Mouse (Mus musculus): ENCODE data around the gene Spef1. TPM values are rescaled to one million over a fixed set of nuclear protein-coding genes. Genes with fewer than 3 reads are reported as not detected.

Spef1 gene
- polyA plus RNA-seq, 1 experiment from 2014 or later = 11.5 TPM

- 40% methylated on average over 9 of the region's 9 CpGs for WGBS
- Histone ChIP-seq H3K27ac (no peak overlapping the region), H3K27me3 (0 out of 2 replicates have a peak, but pooled peaks cover 3% of the 10 kb centered on the region), H3K4me1 (replicated peaks) (peaks cover 15% of the 10 kb centered on the region), H3K9me3 (no peaks in the 10 kb centered on the region), H3K4me2 (replicated peaks) (peak overlapping the region; percentile 89; the same call in 1 of the 2 replicates), H3K36me3 (no peaks in the 10 kb centered on the region), H3K4me3 (replicated peaks) (no peak overlapping the region), H3K9ac (replicated peaks) (no peak overlapping the region)
- peak; percentile 24; the same call in 1 of the 2 replicates for ATAC-seq
Observed at GRCm38 (mm10) chr2:131125964-131126815, 60.9 kb downstream of the Spef1 start.

GRCm38 (mm10) chr2:131125157-131125963 lies 61.7 kb downstream of the Spef1 start:
- Histone ChIP-seq H3K9me3 (no peaks in the 10 kb centered on the region), H3K9ac (replicated peaks) (no peak overlapping the region)
- 91% methylated on average over 9 of the region's 9 CpGs for WGBS

GRCm38 (mm10) chr2:131124166-131124565 lies 62.9 kb downstream of the Spef1 start:
- no peak overlapping the region for H3K4me3 ChIP-seq (replicated peaks)
- peaks cover 15% of the 10 kb centered on the region for H3K4me1 ChIP-seq (replicated peaks)
- H3K27ac ChIP-seq = no peak overlapping the region
- no peak for ATAC-seq
- H3K4me2 ChIP-seq (replicated peaks) = no peak overlapping the region
- WGBS = 80% methylated on average over 3 of the region's 3 CpGs
- H3K9me3 ChIP-seq = no peaks in the 10 kb centered on the region
- H3K36me3 ChIP-seq = no peaks in the 10 kb centered on the region
- H3K27me3 ChIP-seq = 0 out of 2 replicates have a peak, but pooled peaks cover 3% of the 10 kb centered on the region
- no peak overlapping the region for H3K9ac ChIP-seq (replicated peaks)

More at GRCm38 (mm10) chr2:131125157-131125963, 61.7 kb downstream of the Spef1 start:
- H3K27ac ChIP-seq = no peak overlapping the region
- H3K4me1 ChIP-seq (replicated peaks) = peaks cover 15% of the 10 kb centered on the region
- no peaks in the 10 kb centered on the region for H3K36me3 ChIP-seq
- H3K27me3 ChIP-seq = 0 out of 2 replicates have a peak, but pooled peaks cover 3% of the 10 kb centered on the region
- no peak overlapping the region for H3K4me3 ChIP-seq (replicated peaks)
- no peak for ATAC-seq
- H3K4me2 ChIP-seq (replicated peaks) = no peak overlapping the region

Other genes starting within 250 kb of the Spef1 start
- 14.1 and 15.2 TPM in 2 replicates for gene Gfra4, start 144.2 kb downstream of the Spef1 start, polyA plus RNA-seq (2015; fragmentation: Nextera tagmentation; extraction: Ambion mirVana)
- gene Adam33, start 123.5 kb downstream of the Spef1 start, polyA plus RNA-seq (2015; fragmentation: Nextera tagmentation; extraction: Ambion mirVana) = 0.38 and 0.81 TPM in 2 replicates
- 0.06 and 0.17 TPM in 2 replicates for gene Siglec1, start 100.5 kb downstream of the Spef1 start, polyA plus RNA-seq (2015; fragmentation: Nextera tagmentation; extraction: Ambion mirVana)
- 3.1 and 4.0 TPM in 2 replicates for gene Hspa12b, start 60.0 kb downstream of the Spef1 start, polyA plus RNA-seq (2015; fragmentation: Nextera tagmentation; extraction: Ambion mirVana)
- gene Gm11037, start 53.8 kb downstream of the Spef1 start, polyA plus RNA-seq (2015; fragmentation: Nextera tagmentation; extraction: Ambion mirVana) = not detected in 2 replicates
- gene 1700037H04Rik, start 27.2 kb downstream of the Spef1 start, polyA plus RNA-seq (2015; fragmentation: Nextera tagmentation; extraction: Ambion mirVana) = 89.6 and 92.2 TPM in 2 replicates
- gene Cenpb, start 7.2 kb downstream of the Spef1 start, polyA plus RNA-seq (2015; fragmentation: Nextera tagmentation; extraction: Ambion mirVana) = 13.3 and 15.0 TPM in 2 replicates
- 50.6 and 59.3 TPM in 2 replicates for gene Cdc25b, start 333 bp downstream of the Spef1 start, polyA plus RNA-seq (2015; fragmentation: Nextera tagmentation; extraction: Ambion mirVana)
- 32.7 and 33.4 TPM in 2 replicates for gene Ap5s1, start 19.8 kb upstream of the Spef1 start, polyA plus RNA-seq (2015; fragmentation: Nextera tagmentation; extraction: Ambion mirVana)
- gene Mavs, start 46.8 kb upstream of the Spef1 start, polyA plus RNA-seq (2015; fragmentation: Nextera tagmentation; extraction: Ambion mirVana) = 6.6 and 8.6 TPM in 2 replicates
- gene Pank2, start 75.2 kb upstream of the Spef1 start, polyA plus RNA-seq (2015; fragmentation: Nextera tagmentation; extraction: Ambion mirVana) = 29.2 and 33.9 TPM in 2 replicates
- 23.1 and 23.6 TPM in 2 replicates for gene Rnf24, start 165.6 kb upstream of the Spef1 start, polyA plus RNA-seq (2015; fragmentation: Nextera tagmentation; extraction: Ambion mirVana)